Mouse (Mus musculus): ENCODE measurements around the gene Ccdc24. TPM values are rescaled to one million over a fixed set of nuclear protein-coding genes. Genes with fewer than 3 reads are reported as not detected.

Ccdc24 gene
- polyA plus RNA-seq, 1 experiment from 2014 or later = 1.9 TPM

GRCm38 (mm10) chr4:117829260-117830123 is 42.9 kb downstream of the Ccdc24 start:
- ATAC-seq (replicated peaks; ENCODE audit: low FRiP score, low TSS enrichment, low read depth) = peak; percentile 57
- Histone ChIP-seq H3K27me3 (replicated peaks; ENCODE audit: control insufficient read depth, insufficient read depth, low read length) (no peaks in the 10 kb centered on the region), H3K9ac (ENCODE audit: low read length) (no peak overlapping the region), H3K36me3 (ENCODE audit: control insufficient read depth, insufficient read depth, low read length) (no peaks in the 10 kb centered on the region), H3K27ac (ENCODE audit: low read depth) (no peak overlapping the region), H3K4me3 (ENCODE audit: low read depth, low read length) (no peak overlapping the region), H3K4me2 (ENCODE audit: low read length) (peak overlapping the region; percentile 9), H3K9me3 (ENCODE audit: control insufficient read depth, low read length) (no peaks in the 10 kb centered on the region), H3K4me1 (replicated peaks; ENCODE audit: control insufficient read depth, insufficient read depth, low read length) (peaks cover 14% of the 10 kb centered on the region)
- WGBS = 10% methylated on average over 12 of the region's 12 CpGs
- peak; percentile 81 for DNase-seq (ENCODE audit: low spot score)

- ATAC-seq (replicated peaks; ENCODE audit: low FRiP score, low TSS enrichment, low read depth) (no peak), DNase-seq (ENCODE audit: low spot score) (no peak)
- peaks cover 13% of the 10 kb centered on the region for H3K4me1 ChIP-seq (replicated peaks; ENCODE audit: control insufficient read depth, insufficient read depth, low read length)
- WGBS = 65% methylated on average over 8 of the region's 8 CpGs
- H3K4me3 ChIP-seq (ENCODE audit: low read depth, low read length) = no peak overlapping the region
- H3K27ac ChIP-seq (ENCODE audit: low read depth) = no peak overlapping the region
- no peaks in the 10 kb centered on the region for H3K36me3 ChIP-seq (ENCODE audit: control insufficient read depth, insufficient read depth, low read length)
- H3K27me3 ChIP-seq (replicated peaks; ENCODE audit: control insufficient read depth, insufficient read depth, low read length) = no peaks in the 10 kb centered on the region
- no peak overlapping the region for H3K4me2 ChIP-seq (ENCODE audit: low read length)
- no peaks in the 10 kb centered on the region for H3K9me3 ChIP-seq (ENCODE audit: control insufficient read depth, low read length)
- no peak overlapping the region for H3K9ac ChIP-seq (ENCODE audit: low read length)
Observed at GRCm38 (mm10) chr4:117828572-117829145, 43.7 kb downstream of the Ccdc24 start.

DNA sequence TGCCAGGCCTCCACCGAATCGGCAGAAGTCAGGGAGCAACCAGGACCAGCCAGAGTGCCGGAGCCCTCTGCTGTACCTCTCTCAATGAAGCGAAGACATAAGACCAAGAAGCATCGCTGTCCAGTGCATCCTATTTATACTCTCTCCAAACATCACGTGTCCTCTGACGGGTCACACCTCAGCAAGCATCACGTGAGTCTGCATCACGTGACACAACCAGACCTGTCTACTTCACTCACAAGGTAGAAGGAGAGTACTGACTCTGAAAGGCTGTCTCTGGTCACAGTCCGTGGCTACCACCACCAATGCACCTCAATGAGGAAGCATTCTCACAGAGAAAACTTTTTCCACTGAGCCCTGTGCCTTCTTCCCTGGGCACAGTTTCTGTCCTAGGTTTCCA is 54.3 kb downstream of the Ccdc24 start:
- DNase-seq (ENCODE audit: low spot score) = no peak
- ATAC-seq (replicated peaks; ENCODE audit: low FRiP score, low TSS enrichment, low read depth) = no peak
- WGBS = 91% methylated on average over 10 of the region's 10 CpGs
- no peaks in the 10 kb centered on the region for H3K4me1 ChIP-seq (replicated peaks; ENCODE audit: control insufficient read depth, insufficient read depth, low read length)
- no peak overlapping the region for H3K27ac ChIP-seq (ENCODE audit: low read depth)
- no peak overlapping the region for H3K4me3 ChIP-seq (ENCODE audit: low read depth, low read length)
- H3K27me3 ChIP-seq (replicated peaks; ENCODE audit: control insufficient read depth, insufficient read depth, low read length) = no peaks in the 10 kb centered on the region
- H3K9me3 ChIP-seq (ENCODE audit: control insufficient read depth, low read length) = peaks cover 4% of the 10 kb centered on the region
- H3K9ac ChIP-seq (ENCODE audit: low read length) = no peak overlapping the region
- H3K36me3 ChIP-seq (ENCODE audit: control insufficient read depth, insufficient read depth, low read length) = no peaks in the 10 kb centered on the region
- no peak overlapping the region for H3K4me2 ChIP-seq (ENCODE audit: low read length)

DNA sequence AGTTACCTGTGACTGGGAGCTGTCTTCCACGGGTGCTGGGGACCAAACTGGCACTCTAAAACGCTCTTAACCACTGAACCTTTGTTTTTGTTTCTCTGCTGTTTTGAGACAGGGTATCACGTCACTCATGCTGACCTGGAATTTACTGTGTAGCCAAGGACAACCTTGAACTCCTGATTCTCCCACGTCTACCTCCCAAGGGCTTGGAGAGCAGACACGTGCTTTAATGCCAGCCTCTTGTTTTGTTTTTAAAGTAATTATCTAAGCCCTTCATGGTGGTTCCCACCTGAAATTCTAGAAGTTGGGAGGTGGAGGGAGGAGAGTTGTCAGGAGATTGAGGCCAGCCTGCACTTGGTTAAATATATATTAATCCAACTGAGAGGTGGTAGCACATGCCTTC is 55.6 kb downstream of the Ccdc24 start:
- 70% methylated on average over 5 of the region's 5 CpGs for WGBS
- Histone ChIP-seq H3K27me3 (replicated peaks; ENCODE audit: control insufficient read depth, insufficient read depth, low read length) (no peaks in the 10 kb centered on the region), H3K4me2 (ENCODE audit: low read length) (no peak overlapping the region), H3K9ac (ENCODE audit: low read length) (no peak overlapping the region), H3K4me3 (ENCODE audit: low read depth, low read length) (no peak overlapping the region), H3K4me1 (replicated peaks; ENCODE audit: control insufficient read depth, insufficient read depth, low read length) (no peaks in the 10 kb centered on the region), H3K36me3 (ENCODE audit: control insufficient read depth, insufficient read depth, low read length) (no peaks in the 10 kb centered on the region), H3K27ac (ENCODE audit: low read depth) (no peak overlapping the region), H3K9me3 (ENCODE audit: control insufficient read depth, low read length) (peaks cover 4% of the 10 kb centered on the region)
- ATAC-seq (replicated peaks; ENCODE audit: low FRiP score, low TSS enrichment, low read depth) (no peak), DNase-seq (ENCODE audit: low spot score) (no peak)

Other genes starting within 250 kb of the Ccdc24 start
- 58.7 and 67.4 TPM in 2 replicates for gene Dmap1, start 190.3 kb downstream of the Ccdc24 start, polyA plus RNA-seq (2014; fragmentation: Nextera tagmentation; extraction: Ambion mirVana)
- not detected in 2 replicates for gene Gm12845, start 148.1 kb downstream of the Ccdc24 start, polyA plus RNA-seq (2014; fragmentation: Nextera tagmentation; extraction: Ambion mirVana)
- gene Klf17, start 106.9 kb downstream of the Ccdc24 start, polyA plus RNA-seq (2014; fragmentation: Nextera tagmentation; extraction: Ambion mirVana) = not detected in 2 replicates
- 9.5 and 11.7 TPM in 2 replicates for gene Slc6a9, start 38.1 kb downstream of the Ccdc24 start, polyA plus RNA-seq (2014; fragmentation: Nextera tagmentation; extraction: Ambion mirVana)
- gene B4galt2, start 10.9 kb upstream of the Ccdc24 start, polyA plus RNA-seq (2014; fragmentation: Nextera tagmentation; extraction: Ambion mirVana) = 26.3 and 30.6 TPM in 2 replicates
- gene Atp6v0b, start 14.8 kb upstream of the Ccdc24 start, polyA plus RNA-seq (2014; fragmentation: Nextera tagmentation; extraction: Ambion mirVana) = 213 and 219 TPM in 2 replicates
- 20.0 and 23.1 TPM in 2 replicates for gene Dph2, start 19.5 kb upstream of the Ccdc24 start, polyA plus RNA-seq (2014; fragmentation: Nextera tagmentation; extraction: Ambion mirVana)
- 43.2 and 43.3 TPM in 2 replicates for gene Ipo13, start 42.4 kb upstream of the Ccdc24 start, polyA plus RNA-seq (2014; fragmentation: Nextera tagmentation; extraction: Ambion mirVana)
- gene Artn, start 57.2 kb upstream of the Ccdc24 start, polyA plus RNA-seq (2014; fragmentation: Nextera tagmentation; extraction: Ambion mirVana) = 7.0 and 7.2 TPM in 2 replicates